Mouse (Mus musculus): ENCODE results near the gene Prdx1.
"Not testable (repeated sequence)": the region's sequence is repeated elsewhere in the genome, so short reads cannot be mapped to it uniquely, and the experiment has no call there.

Prdx1 gene

DNA sequence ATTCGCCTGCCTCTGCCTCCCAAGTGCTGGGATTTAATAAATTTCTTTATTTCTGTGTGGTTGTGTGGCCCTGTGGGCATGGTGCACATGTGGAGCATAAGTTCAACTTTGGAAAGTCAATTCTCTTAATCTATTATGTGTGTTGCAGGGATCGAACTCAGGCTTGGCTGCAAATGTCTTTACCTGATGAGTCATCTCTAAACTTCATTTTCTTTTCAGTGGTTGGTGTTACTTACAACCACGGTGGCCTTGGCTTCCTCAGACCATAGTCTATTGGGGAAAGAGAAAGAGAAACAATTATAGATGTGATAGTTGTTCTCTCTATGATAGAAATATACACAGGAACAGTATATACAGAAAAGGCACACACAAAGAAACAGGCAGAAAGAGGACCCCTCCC lies 9.3 kb upstream of the Prdx1 start:
- no peak for DNase-seq (ENCODE audit: inconsistent age in 2 of 2, low spot score in 1 of 2)

DNA sequence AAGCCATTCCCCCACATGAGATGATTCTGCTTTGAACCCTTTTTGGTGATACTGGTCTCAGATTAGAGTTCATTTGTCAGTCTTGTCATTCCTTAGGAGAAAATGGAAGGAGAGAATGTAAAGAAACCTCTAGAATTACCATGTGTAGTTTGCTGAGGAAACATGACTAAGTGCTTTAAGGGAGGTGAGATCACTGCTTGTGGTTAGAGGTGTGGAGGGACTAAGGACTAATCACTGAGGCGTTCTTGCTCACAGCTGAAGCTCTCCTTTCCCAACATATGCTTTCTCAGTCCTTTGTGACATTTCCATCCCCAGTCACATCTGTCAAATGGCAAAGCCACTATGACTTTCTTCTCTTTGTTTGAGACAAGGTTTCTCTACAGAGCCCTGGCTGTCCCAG lies 7.5 kb upstream of the Prdx1 start:
- no peak for DNase-seq (ENCODE audit: inconsistent age in 2 of 2, low spot score in 1 of 2)

DNA sequence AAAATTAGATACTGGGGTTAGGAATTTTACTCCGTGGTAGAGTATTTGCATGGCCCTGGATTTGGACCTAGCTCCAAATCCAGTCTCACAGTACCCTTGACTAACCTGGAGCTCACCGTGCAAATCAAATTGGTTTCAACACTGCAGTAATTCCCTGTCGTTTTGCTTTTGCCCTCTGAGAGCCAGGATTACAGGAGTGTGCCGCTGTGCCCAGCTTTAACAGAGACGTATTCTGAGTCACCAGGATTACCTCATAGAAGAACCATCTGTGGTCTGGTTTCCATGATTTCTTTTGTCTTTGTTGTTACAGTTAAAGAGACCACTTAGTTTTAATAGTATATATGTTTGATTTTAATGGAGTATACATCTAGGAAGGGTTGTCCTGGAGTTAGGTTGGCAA lies 6.2 kb upstream of the Prdx1 start:
- peak in 1 of 2 experiments; percentile 66 for DNase-seq (ENCODE audit: inconsistent age in 2 of 2, low spot score in 1 of 2)

GRCm38 (mm10) chr4:116680521-116680920 lies 4.8 kb upstream of the Prdx1 start:
- not testable (repeated sequence) for DNase-seq (ENCODE audit: inconsistent age in 2 of 2, low spot score in 1 of 2)

DNA sequence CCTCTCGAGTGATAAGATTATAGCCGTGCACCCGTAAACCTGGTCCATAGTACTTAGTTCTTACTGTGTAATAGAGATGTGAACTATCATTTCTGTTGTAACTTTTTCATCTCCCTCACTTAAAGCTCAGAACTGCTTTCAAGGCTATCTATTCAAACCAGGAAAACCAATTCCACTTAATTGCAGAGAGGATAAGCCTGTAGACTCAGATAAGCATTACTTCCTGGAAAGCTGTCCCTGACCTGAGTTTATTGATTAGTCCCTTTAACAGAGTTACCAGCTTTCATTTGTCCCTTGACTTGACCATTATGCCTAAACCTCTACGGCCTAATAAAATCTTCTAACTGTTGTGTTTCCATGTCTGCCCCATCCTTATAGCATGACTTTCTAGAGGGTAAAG lies 1.4 kb upstream of the Prdx1 start:
- no peak for DNase-seq (ENCODE audit: inconsistent age in 2 of 2, low spot score in 1 of 2)

DNA sequence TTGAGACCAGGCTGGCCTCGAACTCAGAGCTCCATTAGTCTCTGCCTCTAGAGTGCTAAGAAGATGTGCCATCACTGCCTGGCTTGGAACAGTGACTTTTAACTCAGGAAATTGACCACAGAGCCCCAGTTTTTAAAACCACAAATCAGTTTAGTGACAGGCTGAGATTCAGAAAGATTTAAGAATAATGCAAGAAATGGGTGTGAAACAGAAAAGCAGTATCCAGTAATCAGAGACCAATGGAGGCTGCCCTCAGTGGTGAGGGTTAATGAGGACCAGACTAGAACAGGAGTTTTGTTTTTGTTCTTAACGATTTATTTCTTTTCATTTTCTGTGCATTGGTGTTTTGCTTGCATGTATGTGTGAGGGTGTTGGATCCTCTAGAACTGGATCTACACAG lies 679 bp upstream of the Prdx1 start:
- no peak for DNase-seq (ENCODE audit: inconsistent age in 2 of 2, low spot score in 1 of 2)

DNA sequence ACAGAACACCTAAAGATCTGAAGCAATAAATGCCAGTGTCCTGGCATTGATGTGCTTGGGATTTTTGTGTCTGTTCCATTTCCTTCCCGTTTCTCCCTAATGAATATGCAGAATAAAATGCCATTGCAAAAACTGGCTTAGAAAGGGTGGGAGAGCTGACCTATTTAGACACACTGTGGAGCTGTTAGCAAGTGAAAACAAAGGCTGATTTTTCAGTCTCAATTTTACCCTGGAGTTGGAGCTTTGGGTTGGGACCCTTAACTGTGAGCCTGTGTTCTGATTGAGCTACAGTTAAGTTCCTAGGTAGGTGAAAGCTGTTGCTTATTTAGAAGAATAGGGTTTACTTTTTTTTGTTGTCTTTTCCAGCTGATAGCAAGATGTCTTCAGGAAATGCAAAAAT lies 1.7 kb downstream of the Prdx1 start:
- DNase-seq (ENCODE audit: inconsistent age in 2 of 2, low spot score in 1 of 2) = no peak

DNA sequence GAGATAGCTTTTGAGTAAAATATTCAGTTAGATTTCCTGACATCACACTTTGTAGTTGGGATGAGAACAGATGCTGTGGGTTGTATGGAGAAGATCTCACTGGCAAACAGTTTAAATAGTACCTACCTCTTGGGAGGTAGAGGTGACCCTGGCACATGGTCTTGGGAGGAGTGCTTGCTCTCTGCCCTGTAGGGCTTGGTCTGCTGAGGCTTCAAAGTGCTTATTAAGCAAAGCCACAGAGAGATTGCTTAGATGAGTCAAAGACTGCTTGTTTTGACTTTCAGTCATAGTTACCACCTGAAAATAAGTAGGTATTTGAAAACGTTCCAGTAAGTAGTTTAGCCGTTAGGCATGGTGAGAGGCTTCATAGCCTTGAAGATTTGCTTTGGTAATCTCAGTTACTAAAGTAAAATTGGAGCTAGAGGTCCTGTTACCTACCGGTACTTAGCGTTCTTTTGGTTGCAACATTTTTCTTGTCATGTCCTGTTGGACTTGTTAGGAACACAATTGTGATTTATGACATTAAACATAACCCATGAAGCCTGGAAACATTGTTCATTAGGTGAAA lies 4.0 kb downstream of the Prdx1 start:
- DNase-seq (ENCODE audit: inconsistent age in 2 of 2, low spot score in 1 of 2) = no peak

DNA sequence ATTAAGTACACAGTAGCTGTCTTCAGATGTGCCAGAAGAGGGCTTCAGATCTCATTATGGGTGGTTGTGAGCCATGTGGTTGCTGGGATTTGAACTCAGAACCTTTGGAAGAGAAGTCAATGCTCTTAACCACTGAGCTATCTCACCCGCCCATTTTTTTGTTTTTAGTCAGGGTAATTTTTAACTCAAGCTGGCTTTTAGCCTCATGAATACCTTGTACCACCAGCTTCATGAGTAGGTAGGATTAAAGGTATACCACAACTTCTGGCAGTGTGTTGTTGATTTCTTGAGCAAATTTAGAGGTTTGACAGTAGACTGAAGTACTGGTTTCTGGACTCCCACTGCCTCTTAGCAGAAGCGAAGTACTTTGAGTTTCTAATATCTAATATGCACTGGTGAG lies 6.8 kb downstream of the Prdx1 start:
- no peak for DNase-seq (ENCODE audit: inconsistent age in 2 of 2, low spot score in 1 of 2)

GRCm38 (mm10) chr4:116693785-116694184 lies 8.4 kb downstream of the Prdx1 start:
- DNase-seq (ENCODE audit: inconsistent age in 2 of 2, low spot score in 1 of 2) = no peak

DNA sequence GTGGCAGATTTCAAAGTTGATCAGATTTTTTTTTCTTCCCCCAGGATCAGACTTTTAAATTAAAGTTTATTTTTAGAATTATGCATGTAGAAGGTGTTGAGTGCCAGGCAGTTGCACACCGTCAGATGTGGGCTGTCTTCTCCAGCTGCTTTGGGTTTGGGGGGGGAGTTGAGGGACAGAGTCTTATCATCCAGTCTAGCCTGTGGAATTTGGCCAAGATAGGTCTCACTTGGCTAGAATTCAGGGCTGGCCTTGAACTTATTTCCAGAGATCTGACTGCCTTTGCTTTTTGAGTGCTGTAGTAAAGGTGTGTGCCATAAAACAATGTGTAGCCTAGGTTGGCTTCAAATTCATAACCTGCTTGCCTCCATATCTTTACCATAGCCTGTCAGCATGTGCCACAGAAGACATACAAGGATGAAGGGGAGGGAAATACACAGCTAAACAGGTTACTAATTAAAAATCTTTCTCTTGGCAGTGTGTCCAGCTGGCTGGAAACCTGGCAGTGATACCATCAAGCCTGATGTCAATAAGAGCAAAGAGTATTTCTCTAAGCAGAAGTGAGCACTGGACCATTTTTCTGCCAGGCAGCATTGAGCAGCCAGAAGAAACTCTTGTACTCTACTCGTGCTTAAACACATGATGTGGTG lies 13.5 kb downstream of the Prdx1 start:
- DNase-seq (ENCODE audit: inconsistent age in 2 of 2, low spot score in 1 of 2) = peak; percentile 73 to 90

DNA sequence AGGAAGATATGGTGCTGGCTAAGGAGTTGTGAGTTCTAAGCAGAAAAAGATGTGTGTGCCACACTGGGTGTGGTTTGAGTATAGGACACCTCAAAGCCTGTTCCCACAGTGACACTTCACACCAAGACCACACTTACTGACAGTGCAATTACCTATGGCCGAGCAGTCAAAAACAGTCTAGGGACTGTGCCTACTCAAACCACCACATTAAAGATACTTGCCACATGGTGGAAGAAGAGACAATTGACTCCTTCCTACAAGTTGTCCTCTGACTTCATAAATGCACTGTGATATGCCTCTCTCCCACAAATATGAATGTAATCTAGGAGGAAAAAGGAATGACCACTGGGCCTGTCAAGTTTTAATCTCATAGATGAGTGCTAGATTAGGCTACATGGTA lies 15.6 kb downstream of the Prdx1 start:
- no peak for DNase-seq (ENCODE audit: inconsistent age in 2 of 2, low spot score in 1 of 2)

DNA sequence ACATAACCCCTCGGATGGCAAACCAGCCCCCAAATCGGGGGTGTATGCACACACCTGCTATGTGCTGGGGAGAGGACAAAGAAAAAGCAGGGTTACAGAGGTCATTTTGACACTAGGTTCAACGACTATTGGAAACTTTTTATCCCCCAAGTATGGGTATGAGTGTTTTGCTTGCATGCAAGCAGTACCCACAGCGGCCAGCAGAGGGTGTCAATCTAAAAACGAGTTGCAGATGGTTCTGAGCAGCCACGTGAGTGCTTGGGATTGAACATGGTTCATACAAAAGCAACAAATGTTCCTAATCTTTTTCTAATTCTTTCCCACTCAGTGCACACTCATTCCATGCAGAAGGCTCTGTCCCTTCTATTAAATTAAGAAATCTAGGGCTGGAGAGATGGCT lies 18.5 kb downstream of the Prdx1 start:
- DNase-seq (ENCODE audit: inconsistent age in 2 of 2, low spot score in 1 of 2) = peak; percentile 69 to 92

DNA sequence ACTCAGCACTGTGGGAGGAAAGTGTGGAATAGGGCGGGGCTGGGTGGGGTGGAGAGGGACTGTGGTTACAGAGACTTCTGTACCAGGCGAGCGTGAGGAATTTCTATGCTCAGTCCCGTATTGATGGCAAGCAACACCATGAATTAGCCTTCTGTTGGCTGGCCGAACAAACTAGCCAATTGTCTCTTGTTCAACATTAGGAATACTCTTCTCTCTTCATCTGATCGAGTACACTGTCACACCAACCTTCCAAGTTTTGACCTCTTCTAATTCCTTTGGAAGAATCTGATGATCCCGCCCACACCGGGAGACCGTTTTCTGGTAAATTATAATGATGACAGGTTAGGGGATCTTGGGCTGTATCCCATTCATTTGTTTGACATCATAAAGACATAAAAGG lies 22.3 kb downstream of the Prdx1 start:
- DNase-seq (ENCODE audit: inconsistent age in 2 of 2, low spot score in 1 of 2) = no peak

GRCm38 (mm10) chr4:116708201-116708764 lies 22.9 kb downstream of the Prdx1 start, which contains the start of the genes Mmachc and Ccdc163:
Gene Mmachc (minus strand): TSS chr4:116708406.
Gene Ccdc163 (plus strand): TSS chr4:116708509.
- peak; percentile 93 to 97 for DNase-seq (ENCODE audit: inconsistent age in 2 of 2, low spot score in 1 of 2)

DNA sequence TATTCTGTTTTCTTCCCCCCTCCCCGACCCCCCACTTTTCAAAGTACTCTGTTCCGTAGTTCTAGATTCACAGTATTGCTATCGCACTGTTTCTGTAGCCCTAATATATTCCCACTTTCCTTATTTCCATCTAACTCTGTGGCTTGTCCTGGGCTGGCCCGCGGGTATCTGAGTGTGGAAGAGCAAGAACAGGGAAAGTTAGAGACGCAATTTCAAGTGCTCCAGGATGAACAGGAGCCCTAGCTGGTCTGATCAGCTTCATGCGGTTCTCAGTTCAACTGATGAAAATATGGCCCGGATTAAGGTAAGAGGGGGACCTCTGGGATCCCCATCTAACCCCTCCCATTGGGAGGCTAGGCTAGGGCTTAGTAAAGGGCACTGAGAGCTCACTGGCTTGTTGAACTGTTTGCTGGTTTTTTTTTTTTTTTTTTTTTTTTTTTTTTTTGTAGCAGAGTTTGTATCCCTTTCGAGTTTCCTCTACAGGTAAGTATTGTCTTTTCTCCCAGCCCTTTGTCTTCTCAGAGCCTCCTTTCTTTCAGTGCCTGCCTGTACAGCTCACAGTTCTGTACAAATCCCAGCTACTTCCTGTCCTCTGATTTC lies 23.5 kb downstream of the Prdx1 start:
- DNase-seq (ENCODE audit: inconsistent age in 2 of 2, low spot score in 1 of 2) = peak in 1 of 2 experiments; percentile 20

DNA sequence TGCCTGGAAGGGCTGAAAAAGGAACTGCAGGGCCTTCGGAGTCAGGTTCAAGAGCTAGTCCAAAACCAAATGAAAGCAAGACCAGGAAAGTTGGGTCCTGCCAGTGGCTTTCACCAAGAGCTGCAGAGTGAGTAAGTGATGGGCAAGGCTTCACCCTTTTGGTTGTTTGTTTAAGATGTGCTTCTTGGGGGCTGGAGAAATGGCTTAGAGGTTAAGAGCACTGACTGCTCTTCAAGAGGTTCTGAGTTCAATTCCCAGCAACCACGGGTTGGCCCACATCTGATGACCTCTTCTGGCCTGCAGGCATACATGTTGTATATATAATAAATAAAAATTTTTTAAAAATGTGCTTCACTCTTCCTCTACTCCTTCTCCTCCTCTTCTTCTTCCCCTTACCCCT lies 24.8 kb downstream of the Prdx1 start:
- no peak for DNase-seq (ENCODE audit: inconsistent age in 2 of 2, low spot score in 1 of 2)

DNA sequence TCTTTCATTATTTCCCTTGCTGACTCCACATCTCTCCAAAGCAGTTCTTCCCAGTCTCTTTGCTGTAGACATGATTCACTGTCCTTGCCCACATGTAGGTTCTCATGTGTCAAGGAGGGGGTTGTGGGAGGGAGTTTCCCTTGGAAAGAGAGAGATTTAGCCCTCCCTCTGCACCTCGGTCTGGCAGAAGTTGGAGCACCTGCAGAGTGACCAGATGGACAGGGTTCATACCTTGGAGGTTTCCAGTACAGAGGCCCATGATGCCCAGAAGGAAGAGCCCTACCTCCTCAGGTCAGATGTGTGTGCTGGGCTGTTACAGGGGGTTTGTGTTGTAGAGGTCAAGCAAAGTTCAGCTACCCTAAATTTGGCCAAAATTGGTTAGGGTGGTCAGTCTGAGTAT lies 27.2 kb downstream of the Prdx1 start:
- DNase-seq (ENCODE audit: inconsistent age in 2 of 2, low spot score in 1 of 2) = no peak

- DNase-seq (ENCODE audit: inconsistent age in 2 of 2, low spot score in 1 of 2) = peak; percentile 69 to 87
Observed at GRCm38 (mm10) chr4:116719396-116719795, 34.1 kb downstream of the Prdx1 start.

- peak; percentile 94 to 97 for DNase-seq (ENCODE audit: inconsistent age in 2 of 2, low spot score in 1 of 2)
Observed at GRCm38 (mm10) chr4:116720343-116721097, 35.2 kb downstream of the Prdx1 start, which contains the start of gene Tesk2. Gene Tesk2 (plus strand): TSS chr4:116720948.

DNA sequence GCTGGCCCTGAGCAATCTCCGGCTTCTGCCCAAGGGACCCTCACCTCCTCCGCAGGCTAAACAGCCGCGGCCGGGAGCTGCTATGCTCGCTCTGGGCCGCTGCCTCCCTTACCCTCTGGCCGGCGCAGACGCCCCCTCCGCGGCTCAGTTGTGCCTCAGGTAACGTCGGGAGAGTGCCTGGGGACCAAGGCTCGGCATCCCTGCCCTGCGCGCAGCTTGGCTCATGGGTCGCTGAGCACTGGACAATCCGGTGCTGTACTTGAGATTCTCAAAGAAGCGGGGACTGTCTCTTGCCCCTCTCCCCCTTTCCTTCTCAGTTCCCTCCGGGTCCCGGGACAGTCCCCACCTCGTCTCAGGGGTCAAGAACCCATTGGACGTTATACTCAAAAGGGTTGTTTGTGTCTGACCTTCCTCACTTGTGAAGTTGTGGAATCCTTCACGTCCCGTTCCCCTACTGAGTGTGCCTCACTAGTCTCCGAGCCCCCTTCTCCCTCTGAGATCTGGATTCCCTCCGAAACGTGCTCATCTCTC lies 35.8 kb downstream of the Prdx1 start:
- no peak for DNase-seq (ENCODE audit: inconsistent age in 2 of 2, low spot score in 1 of 2)

Measured in adrenal gland, adult (tissue).